Mouse (Mus musculus): Measurements from ENCODE around the gene Olfr1283. TPM values are rescaled to one million over a fixed set of nuclear protein-coding genes. Genes with fewer than 3 reads are reported as not detected.

The Olfr1283 gene
- not detected in 2 replicates for polyA plus RNA-seq (2012; rRNA removed; ENCODE audit: low replicate concordance)

DNA sequence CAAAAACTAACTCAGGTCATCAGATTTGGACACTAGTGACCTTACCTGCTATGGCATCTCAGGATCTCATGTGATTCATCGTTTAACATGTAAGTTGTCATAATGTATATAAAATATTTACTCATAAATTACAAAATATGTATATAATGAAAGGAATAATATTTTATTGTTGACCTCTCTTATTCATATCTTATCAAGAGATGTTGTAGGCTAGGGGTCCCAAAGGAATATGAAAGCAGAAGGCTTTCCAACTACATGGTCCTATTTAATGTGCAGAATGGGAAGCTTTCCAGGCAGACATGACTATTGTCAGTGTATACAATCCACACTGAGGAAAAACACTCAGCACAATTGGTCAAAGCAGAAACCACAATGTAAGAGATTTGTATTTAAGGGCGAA is at the start of gene Olfr1283:
Olfr1283 (plus strand) TSS at position 301 of the 400 bp plus-strand sequence.

DNA sequence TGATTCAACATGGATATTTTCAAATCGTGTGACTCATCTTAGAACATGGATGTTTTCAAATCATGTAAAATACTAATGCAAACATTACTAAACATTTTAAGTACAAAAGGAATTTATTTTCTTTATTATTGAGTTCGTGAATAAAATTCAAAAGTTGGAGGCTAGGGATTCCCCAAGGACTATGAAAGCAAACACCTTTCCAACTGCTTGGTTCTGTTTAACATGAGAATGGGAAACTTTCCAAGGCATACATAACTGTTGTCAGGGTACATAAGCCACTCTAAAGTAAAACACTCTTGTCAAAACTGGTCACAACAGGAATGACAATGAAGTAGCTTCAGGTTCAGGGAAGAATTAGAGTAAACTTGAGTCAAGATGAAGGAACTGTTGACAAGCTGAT is 40.4 kb upstream of the Olfr1283 start, which contains the start of gene Olfr1281:
Olfr1281 (plus strand) TSS at position 301 of the 400 bp plus-strand sequence.

GRCm38 (mm10) chr2:111335976-111336375 is 30.6 kb upstream of the Olfr1283 start, which contains the start of gene Olfr1282:
Gene Olfr1282 (minus strand): TSS chr2:111336076.

GRCm38 (mm10) chr2:111375222-111375621 is 8.6 kb downstream of the Olfr1283 start, which contains the start of gene Olfr1284:
Gene Olfr1284 (plus strand): TSS chr2:111375522.

Other genes with a start within 250 kb of the Olfr1283 start
- not detected in 2 replicates for gene Gm15130, start 213.9 kb upstream of the Olfr1283 start, polyA plus RNA-seq (2012; rRNA removed; ENCODE audit: low replicate concordance)
- gene 4930430A15Rik, start 137.2 kb upstream of the Olfr1283 start, polyA plus RNA-seq (2012; rRNA removed; ENCODE audit: low replicate concordance), result not detected in 2 replicates
- not detected in 2 replicates for gene Olfr1275, start 131.5 kb upstream of the Olfr1283 start, polyA plus RNA-seq (2012; rRNA removed; ENCODE audit: low replicate concordance)
- not detected in 2 replicates for gene Olfr1276, start 112.3 kb upstream of the Olfr1283 start, polyA plus RNA-seq (2012; rRNA removed; ENCODE audit: low replicate concordance)
- gene Olfr1277, start 92.7 kb upstream of the Olfr1283 start, polyA plus RNA-seq (2012; rRNA removed; ENCODE audit: low replicate concordance), result not detected in 2 replicates
- gene Olfr1278, start 76.7 kb upstream of the Olfr1283 start, polyA plus RNA-seq (2012; rRNA removed; ENCODE audit: low replicate concordance), result not detected in 2 replicates
- not detected in 2 replicates for gene Olfr1279, start 66.2 kb upstream of the Olfr1283 start, polyA plus RNA-seq (2012; rRNA removed; ENCODE audit: low replicate concordance)
- gene Olfr1280, start 52.8 kb upstream of the Olfr1283 start, polyA plus RNA-seq (2012; rRNA removed; ENCODE audit: low replicate concordance), result not detected in 2 replicates
- gene Olfr1281, start 40.3 kb upstream of the Olfr1283 start, polyA plus RNA-seq (2012; rRNA removed; ENCODE audit: low replicate concordance), result not detected in 2 replicates
- gene Olfr1282, start 30.7 kb upstream of the Olfr1283 start, polyA plus RNA-seq (2012; rRNA removed; ENCODE audit: low replicate concordance), result not detected in 2 replicates
- gene Olfr1284, start 8.7 kb downstream of the Olfr1283 start, polyA plus RNA-seq (2012; rRNA removed; ENCODE audit: low replicate concordance), result not detected in 2 replicates
- not detected in 2 replicates for gene Olfr1286, start 56.3 kb downstream of the Olfr1283 start, polyA plus RNA-seq (2012; rRNA removed; ENCODE audit: low replicate concordance)
- not detected in 2 replicates for gene Olfr1287, start 82.4 kb downstream of the Olfr1283 start, polyA plus RNA-seq (2012; rRNA removed; ENCODE audit: low replicate concordance)
- not detected in 2 replicates for gene Olfr1288, start 107.3 kb downstream of the Olfr1283 start, polyA plus RNA-seq (2012; rRNA removed; ENCODE audit: low replicate concordance)
- gene Olfr1289, start 114.0 kb downstream of the Olfr1283 start, polyA plus RNA-seq (2012; rRNA removed; ENCODE audit: low replicate concordance), result not detected in 2 replicates
- not detected in 2 replicates for gene Olfr1290, start 127.0 kb downstream of the Olfr1283 start, polyA plus RNA-seq (2012; rRNA removed; ENCODE audit: low replicate concordance)
- gene Olfr1291-ps1, start 130.4 kb downstream of the Olfr1283 start, polyA plus RNA-seq (2012; rRNA removed; ENCODE audit: low replicate concordance), result not detected in 2 replicates
- not detected in 2 replicates for gene Olfr1293-ps, start 158.4 kb downstream of the Olfr1283 start, polyA plus RNA-seq (2012; rRNA removed; ENCODE audit: low replicate concordance)
- gene Olfr1294, start 173.5 kb downstream of the Olfr1283 start, polyA plus RNA-seq (2012; rRNA removed; ENCODE audit: low replicate concordance), result not detected in 2 replicates
- not detected in 2 replicates for gene Olfr1295, start 202.9 kb downstream of the Olfr1283 start, polyA plus RNA-seq (2012; rRNA removed; ENCODE audit: low replicate concordance)

Data from mammary gland, adult 2 months (tissue).